Mouse (Mus musculus): ENCODE data around the gene Gnb1l.

GRCm38 (mm10) chr16:18537407-18537990 lies 39.0 kb downstream of the Gnb1l start:
- no peak for TF ChIP-seq POLR2A (IDR thresholded peaks at IDR 0.05; ENCODE audit: insufficient read depth, low read length)
- TF ChIP-seq CTCF (IDR thresholded peaks at IDR 0.05; ENCODE audit: low read depth, low read length): no peak

Measured in ES-Bruce4 (cell line).